Comparison of ENCODE assay signal across 28 mouse cellular contexts in the genomic region with DNA sequence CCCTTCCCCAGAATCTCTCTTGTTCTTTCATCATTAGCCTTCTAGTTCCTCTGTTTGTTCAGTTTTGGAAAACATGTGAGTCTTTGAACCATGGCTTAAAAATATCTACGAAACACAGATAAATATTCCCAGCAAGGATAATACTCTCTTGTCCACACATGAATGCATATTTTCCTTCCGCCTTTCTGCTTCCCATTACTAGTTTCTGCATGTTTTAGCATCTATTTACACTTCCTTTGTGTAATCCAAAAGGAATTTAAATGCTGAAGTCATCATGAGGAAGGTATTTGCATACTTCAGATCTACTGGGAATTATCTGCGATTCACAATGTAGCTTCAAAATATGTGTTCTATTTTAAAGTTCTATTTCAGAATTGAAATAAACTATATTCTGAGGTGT.
A peak's percentile ranks its signal among the peaks of the same experiment; 100 is the strongest.
DNase-seq lines count a peak whose midpoint lies in the region; ATAC-seq lines count a peak whose summit lies in the region.
"Had no signal": no experiment of that assay in that cellular context is flagged by ENCODE, and none has a peak within 500 bp of the region (broad histone marks: within the 10 kb centered on the region; RNA-seq: fewer than 3 reads in every experiment).

No protein-coding gene starts in this region.

- H3K36me3 ChIP-seq in embryonic facial prominence, embryonic 14.5 days (ENCODE audit: control insufficient read depth, insufficient read depth, low read length), result no peaks in the 10 kb centered on the region
- H3K36me3 ChIP-seq in embryonic facial prominence, embryonic 10.5 days (replicated peaks), result no peaks in the 10 kb centered on the region
- H3K36me3 ChIP-seq in midbrain, embryonic 11.5 days (ENCODE audit: control insufficient read depth, insufficient read depth, low read length), result no peaks in the 10 kb centered on the region
- no peaks in the 10 kb centered on the region for H3K36me3 ChIP-seq in midbrain, embryonic 10.5 days
- no peaks in the 10 kb centered on the region for H3K36me3 ChIP-seq in forebrain, embryonic 15.5 days
- H3K36me3 ChIP-seq in intestine, embryonic 16.5 days (ENCODE audit: control insufficient read depth, insufficient read depth, low read length), result no peaks in the 10 kb centered on the region
- H3K36me3 ChIP-seq: embryonic facial prominence, embryonic 15.5 days; heart, embryonic 10.5 days; heart, embryonic 13.5 days had no signal

- H3K9me3 ChIP-seq in embryonic facial prominence, embryonic 14.5 days (ENCODE audit: control insufficient read depth, low read length), result no peaks in the 10 kb centered on the region
- no peaks in the 10 kb centered on the region for H3K9me3 ChIP-seq in embryonic facial prominence, embryonic 10.5 days
- no peaks in the 10 kb centered on the region for H3K9me3 ChIP-seq in midbrain, embryonic 11.5 days (ENCODE audit: control insufficient read depth, low read length)
- no peaks in the 10 kb centered on the region for H3K9me3 ChIP-seq in midbrain, embryonic 10.5 days (replicated peaks)
- no peaks in the 10 kb centered on the region for H3K9me3 ChIP-seq in forebrain, embryonic 15.5 days
- H3K9me3 ChIP-seq in intestine, embryonic 16.5 days (ENCODE audit: control insufficient read depth, low read length), result no peaks in the 10 kb centered on the region
- H3K9me3 ChIP-seq: embryonic facial prominence, embryonic 15.5 days; heart, embryonic 10.5 days; heart, embryonic 13.5 days had no signal

- H3K27ac ChIP-seq in embryonic facial prominence, embryonic 14.5 days (replicated peaks; ENCODE audit: low read depth, low read length), result no peak overlapping the region
- H3K27ac ChIP-seq in embryonic facial prominence, embryonic 10.5 days (replicated peaks), result no peak overlapping the region
- no peak overlapping the region for H3K27ac ChIP-seq in midbrain, embryonic 11.5 days (ENCODE audit: low read depth, low read length)
- no peak overlapping the region for H3K27ac ChIP-seq in midbrain, embryonic 10.5 days (replicated peaks)
- H3K27ac ChIP-seq in forebrain, embryonic 15.5 days (replicated peaks), result 0 out of 2 replicates have a peak overlapping the region, but pooled peaks have one; percentile 40
- H3K27ac ChIP-seq in intestine, embryonic 16.5 days (ENCODE audit: low read length), result no peak overlapping the region
- H3K27ac ChIP-seq: embryonic facial prominence, embryonic 15.5 days; heart, adult 2 months; heart, embryonic 10.5 days; heart, embryonic 13.5 days; hindbrain, embryonic 14.5 days; hindbrain, postnatal 0 days had no signal

- no peak overlapping the region for H3K9ac ChIP-seq in embryonic facial prominence, embryonic 14.5 days (ENCODE audit: low read depth, low read length)
- no peak overlapping the region for H3K9ac ChIP-seq in midbrain, embryonic 11.5 days (ENCODE audit: low read length)
- no peak overlapping the region for H3K9ac ChIP-seq in forebrain, embryonic 15.5 days (replicated peaks)
- no peak overlapping the region for H3K9ac ChIP-seq in intestine, embryonic 16.5 days (ENCODE audit: low read depth, low read length)
- H3K9ac ChIP-seq: embryonic facial prominence, embryonic 15.5 days; heart, embryonic 13.5 days; hindbrain, embryonic 14.5 days had no signal

- H3K27me3 ChIP-seq in embryonic facial prominence, embryonic 14.5 days (replicated peaks; ENCODE audit: control insufficient read depth, insufficient read depth, low read length), result no peaks in the 10 kb centered on the region
- no peaks in the 10 kb centered on the region for H3K27me3 ChIP-seq in embryonic facial prominence, embryonic 10.5 days (replicated peaks; ENCODE audit: low read depth, poor library complexity, severe bottlenecking)
- H3K27me3 ChIP-seq in midbrain, embryonic 11.5 days (ENCODE audit: control insufficient read depth, insufficient read depth, low read length), result no peaks in the 10 kb centered on the region
- H3K27me3 ChIP-seq in midbrain, embryonic 10.5 days (ENCODE audit: low read depth, poor library complexity, severe bottlenecking), result no peaks in the 10 kb centered on the region
- no peaks in the 10 kb centered on the region for H3K27me3 ChIP-seq in forebrain, embryonic 15.5 days
- H3K27me3 ChIP-seq in intestine, embryonic 16.5 days (replicated peaks; ENCODE audit: control insufficient read depth, insufficient read depth, low read length), result no peaks in the 10 kb centered on the region
- H3K27me3 ChIP-seq: embryonic facial prominence, embryonic 15.5 days; heart, embryonic 13.5 days; Patski had no signal

- H3K4me2 ChIP-seq in embryonic facial prominence, embryonic 14.5 days (ENCODE audit: low read depth, low read length), result no peak overlapping the region
- H3K4me2 ChIP-seq in midbrain, embryonic 11.5 days, result no peak overlapping the region
- no peak overlapping the region for H3K4me2 ChIP-seq in forebrain, embryonic 15.5 days (replicated peaks)
- H3K4me2 ChIP-seq in intestine, embryonic 16.5 days (ENCODE audit: low read depth, low read length), result no peak overlapping the region
- H3K4me2 ChIP-seq: embryonic facial prominence, embryonic 15.5 days; heart, embryonic 13.5 days; hindbrain, embryonic 14.5 days had no signal

- no peak overlapping the region for H3K4me3 ChIP-seq in embryonic facial prominence, embryonic 14.5 days (ENCODE audit: low read depth, low read length)
- no peak overlapping the region for H3K4me3 ChIP-seq in embryonic facial prominence, embryonic 10.5 days
- H3K4me3 ChIP-seq in midbrain, embryonic 11.5 days (ENCODE audit: low read depth, low read length), result no peak overlapping the region
- no peak overlapping the region for H3K4me3 ChIP-seq in midbrain, embryonic 10.5 days
- H3K4me3 ChIP-seq in forebrain, embryonic 15.5 days, result no peak overlapping the region
- H3K4me3 ChIP-seq in intestine, embryonic 16.5 days (ENCODE audit: low read length), result no peak overlapping the region
- H3K4me3 ChIP-seq: embryonic facial prominence, embryonic 15.5 days; heart, adult 2 months; heart, embryonic 10.5 days; heart, embryonic 13.5 days had no signal

- no peak for ATAC-seq in embryonic facial prominence, embryonic 14.5 days (ENCODE audit: low read depth)
- peak; percentile 34; the same call in 1 of the 2 replicates for ATAC-seq in midbrain, embryonic 11.5 days (ENCODE audit: low FRiP score)
- peak; percentile 38; the same call in 1 of the 2 replicates for ATAC-seq in forebrain, embryonic 15.5 days (replicated peaks)
- no peak for ATAC-seq in intestine, embryonic 16.5 days
- ATAC-seq: hindbrain, postnatal 0 days; inflammation-experienced regulatory T-cells, adult 6 months; intestine, postnatal 0 days; Patski had no signal

- DNase-seq in embryonic facial prominence, embryonic 14.5 days (ENCODE audit: low spot score), result peak; percentile 20
- DNase-seq in embryonic facial prominence, embryonic 10.5 days (ENCODE audit: low spot score), result no peak
- DNase-seq in midbrain, embryonic 11.5 days (ENCODE audit: low spot score, missing footprints), result no peak
- DNase-seq in midbrain, embryonic 10.5 days (ENCODE audit: low spot score), result no peak
- peak; percentile 90 for DNase-seq in Muller cell, postnatal 12 days (ENCODE audit: inconsistent ontology term)
- DNase-seq in left cerebral cortex, adult 9 months (ENCODE audit: low spot score in 2 of 2), result no peak
- DNase-seq: adrenal gland, adult 2 months; adrenal gland, postnatal 14 days; cerebellum, adult 11-12 months; cerebellum, adult 8-10 months; cerebellum, postnatal 10 days; cerebellum, postnatal 36 days; embryo, embryonic 11 days; gastrocnemius, postnatal 10 days; gastrocnemius, postnatal 36 days; heart, adult 2 months; heart, postnatal 14 days; heart, postnatal 4 days had no signal

- WGBS in embryonic facial prominence, embryonic 14.5 days, result 60% methylated on average over 3 of the region's 3 CpGs
- 86% methylated on average over 3 of the region's 3 CpGs for WGBS in embryonic facial prominence, embryonic 10.5 days
- 71% methylated on average over 3 of the region's 3 CpGs for WGBS in midbrain, embryonic 11.5 days
- WGBS in midbrain, embryonic 10.5 days, result 87% methylated on average over 3 of the region's 3 CpGs
- WGBS in forebrain, embryonic 15.5 days, result 25% methylated on average over 3 of the region's 3 CpGs
- 71% methylated on average over 3 of the region's 3 CpGs for WGBS in intestine, embryonic 16.5 days

- no peaks in the 10 kb centered on the region for H3K4me1 ChIP-seq in embryonic facial prominence, embryonic 14.5 days (ENCODE audit: control insufficient read depth, insufficient read depth, low read length)
- H3K4me1 ChIP-seq in embryonic facial prominence, embryonic 10.5 days, result no peaks in the 10 kb centered on the region
- H3K4me1 ChIP-seq in midbrain, embryonic 11.5 days (ENCODE audit: control insufficient read depth, insufficient read depth, low read length), result peaks cover 9% of the 10 kb centered on the region; the same call in 1 of the 2 replicates
- peaks cover 8% of the 10 kb centered on the region for H3K4me1 ChIP-seq in midbrain, embryonic 10.5 days
- H3K4me1 ChIP-seq in forebrain, embryonic 15.5 days, result peaks cover 22% of the 10 kb centered on the region
- H3K4me1 ChIP-seq in intestine, embryonic 16.5 days (ENCODE audit: control insufficient read depth, insufficient read depth, low read length), result no peaks in the 10 kb centered on the region
- H3K4me1 ChIP-seq: embryonic facial prominence, embryonic 15.5 days had no signal

Comparison
In these comparisons a context has a peak if more than half of its experiments do, and no peak if none do; other contexts are left out.
1. DNase-seq: peak in embryonic facial prominence, embryonic 14.5 days (single experiment) and Muller cell, postnatal 12 days (single experiment); none in embryonic facial prominence, embryonic 10.5 days (single experiment), midbrain, embryonic 11.5 days (single experiment), midbrain, embryonic 10.5 days (single experiment) and left cerebral cortex, adult 9 months (0 of 2).
2. ATAC-seq: peak in midbrain, embryonic 11.5 days (single experiment) and forebrain, embryonic 15.5 days (single experiment); none in embryonic facial prominence, embryonic 14.5 days (single experiment) and intestine, embryonic 16.5 days (single experiment).